Mouse (Mus musculus): ENCODE data around the gene Tent5b.

Tent5b gene

GRCm38 (mm10) chr4:133471135-133471821, 8.7 kb upstream of the Tent5b start:
- DNase-seq (ENCODE audit: low read depth, low spot score) = no peak

DNA sequence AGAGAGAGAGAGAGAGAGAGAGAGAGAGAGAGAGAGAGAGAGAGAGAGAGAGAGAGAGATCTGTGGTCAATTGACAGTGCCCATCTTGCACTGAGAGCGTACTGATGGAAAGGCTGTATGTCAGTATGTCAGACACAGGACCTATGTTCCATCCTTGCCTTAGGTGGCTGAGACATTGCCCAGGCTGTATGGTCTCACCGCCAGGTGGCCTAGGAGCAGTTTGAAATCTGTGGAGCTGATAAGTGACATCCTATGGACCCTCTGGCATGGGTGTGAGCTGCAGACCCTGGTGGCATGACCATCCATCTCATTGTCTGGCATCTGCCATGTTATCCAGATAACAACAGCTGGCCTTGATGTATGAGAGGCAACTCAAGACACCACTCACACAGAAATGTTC, 6.1 kb upstream of the Tent5b start:
- no peak for DNase-seq (ENCODE audit: low read depth, low spot score)

GRCm38 (mm10) chr4:133480185-133480537, 229 bp downstream of the Tent5b start:
- no peak for DNase-seq (ENCODE audit: low read depth, low spot score)

- DNase-seq (ENCODE audit: low read depth, low spot score) = no peak
Measured at GRCm38 (mm10) chr4:133480754-133481153, 822 bp downstream of the Tent5b start.

DNA sequence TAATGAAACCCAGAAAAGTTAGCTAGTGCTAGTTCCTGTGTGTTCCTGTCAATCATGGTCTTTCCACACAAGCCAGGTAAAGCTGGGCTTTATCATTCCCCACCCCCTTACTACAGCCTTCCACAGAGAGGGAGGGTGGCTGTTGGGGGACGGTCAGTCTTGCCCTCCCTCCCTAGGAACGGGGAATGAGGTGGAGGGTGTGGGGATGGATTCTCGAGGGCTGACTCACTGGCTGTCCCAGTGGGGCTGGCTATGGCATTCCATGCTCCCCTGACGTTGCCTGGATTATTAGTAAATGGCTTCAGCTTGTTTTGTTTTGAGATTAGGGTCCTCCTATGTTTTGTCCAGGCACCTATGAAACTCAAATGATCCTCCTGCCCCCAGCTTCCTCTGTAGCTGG, 1.6 kb downstream of the Tent5b start:
- DNase-seq (ENCODE audit: low read depth, low spot score) = no peak

DNA sequence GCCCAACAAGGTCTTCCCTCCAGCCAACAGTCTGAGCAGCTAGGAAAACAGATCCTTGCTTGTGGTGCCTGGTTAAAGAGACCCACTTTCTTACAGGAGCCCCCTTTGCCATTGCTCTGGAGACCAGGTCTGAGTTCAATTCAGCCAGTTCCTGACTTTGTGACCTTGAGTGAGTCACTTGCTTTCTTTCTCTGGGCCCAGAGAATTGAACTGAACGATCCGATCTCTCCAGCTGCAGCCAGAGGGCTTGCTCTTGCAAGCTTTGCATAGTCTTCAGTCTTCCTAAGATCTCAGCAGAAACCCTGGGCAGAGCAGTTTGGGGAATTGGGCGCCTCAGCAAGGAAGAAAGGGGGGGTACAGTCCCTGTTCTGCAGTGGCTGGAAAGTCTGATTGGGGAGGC, 2.5 kb downstream of the Tent5b start:
- no peak for DNase-seq (ENCODE audit: low read depth, low spot score)

- DNase-seq (ENCODE audit: low read depth, low spot score) = no peak
Measured at GRCm38 (mm10) chr4:133484266-133485025, 4.5 kb downstream of the Tent5b start.

DNA sequence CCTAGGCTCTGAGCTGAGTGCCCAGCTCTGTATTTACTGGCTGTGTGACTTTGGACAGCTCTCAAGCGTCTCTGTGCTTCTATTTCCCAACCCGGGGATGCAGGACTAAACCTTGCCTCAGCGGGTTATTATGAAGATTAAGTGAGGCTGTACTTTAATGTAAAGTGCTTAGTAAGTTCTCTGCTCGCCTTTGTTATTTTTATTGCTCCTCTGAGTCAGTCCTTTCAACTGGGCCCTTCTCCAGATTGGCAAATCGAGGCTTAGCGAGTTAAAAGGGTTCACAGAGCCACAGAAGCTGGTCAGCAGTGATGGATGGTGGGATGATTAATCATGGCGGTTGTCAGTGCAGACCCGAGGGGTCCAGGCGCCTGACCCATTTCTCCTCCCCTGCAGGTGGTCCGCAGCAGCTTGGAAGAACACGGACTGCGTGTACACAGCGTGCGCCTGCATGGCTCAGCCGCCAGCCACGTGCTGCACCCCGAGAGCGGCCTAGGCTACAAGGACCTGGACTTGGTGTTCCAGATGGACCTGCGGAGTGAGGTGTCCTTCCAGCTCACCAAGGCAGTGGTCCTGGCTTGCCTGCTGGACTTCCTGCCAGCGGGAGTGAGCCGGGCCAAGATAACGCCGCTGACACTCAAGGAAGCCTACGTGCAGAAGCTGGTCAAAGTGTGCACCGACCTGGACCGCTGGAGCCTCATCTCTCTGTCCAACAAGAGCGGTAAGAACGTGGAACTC, 5.9 kb downstream of the Tent5b start:
- no peak for DNase-seq (ENCODE audit: low read depth, low spot score)

DNA sequence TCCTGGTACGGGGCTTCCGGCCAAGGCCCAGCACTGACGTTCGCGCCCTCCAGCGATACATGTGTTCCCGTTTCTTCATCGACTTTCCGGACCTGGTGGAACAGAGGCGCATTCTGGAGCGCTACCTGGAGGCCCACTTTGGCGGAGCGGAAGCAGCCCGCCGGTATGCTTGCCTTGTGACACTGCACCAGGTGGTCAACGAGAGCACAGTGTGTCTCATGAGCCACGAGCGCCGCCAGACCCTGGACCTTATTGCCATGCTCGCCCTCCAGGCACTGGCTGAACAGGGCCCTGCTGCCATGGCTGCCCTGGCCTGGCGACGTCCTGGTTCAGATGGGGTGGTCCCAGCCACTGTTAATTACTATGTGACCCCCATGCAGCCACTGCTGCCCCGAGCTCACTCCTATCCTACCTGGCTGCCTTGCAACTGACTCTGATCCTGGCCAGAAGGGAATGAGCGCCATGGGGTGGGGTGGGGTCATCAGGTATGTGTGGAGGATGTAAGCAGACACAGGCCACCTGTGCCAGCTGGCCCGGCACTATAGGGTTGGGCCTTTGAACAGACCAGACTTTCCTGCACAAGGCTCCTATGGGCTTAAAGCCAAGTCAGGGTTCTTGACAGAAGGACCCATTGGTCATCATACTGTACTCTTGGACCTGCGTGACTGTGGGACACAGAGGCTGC, 6.9 kb downstream of the Tent5b start:
- no peak for DNase-seq (ENCODE audit: low read depth, low spot score)

- no peak for DNase-seq (ENCODE audit: low read depth, low spot score)
Measured at GRCm38 (mm10) chr4:133488619-133489392, 8.9 kb downstream of the Tent5b start.

DNA sequence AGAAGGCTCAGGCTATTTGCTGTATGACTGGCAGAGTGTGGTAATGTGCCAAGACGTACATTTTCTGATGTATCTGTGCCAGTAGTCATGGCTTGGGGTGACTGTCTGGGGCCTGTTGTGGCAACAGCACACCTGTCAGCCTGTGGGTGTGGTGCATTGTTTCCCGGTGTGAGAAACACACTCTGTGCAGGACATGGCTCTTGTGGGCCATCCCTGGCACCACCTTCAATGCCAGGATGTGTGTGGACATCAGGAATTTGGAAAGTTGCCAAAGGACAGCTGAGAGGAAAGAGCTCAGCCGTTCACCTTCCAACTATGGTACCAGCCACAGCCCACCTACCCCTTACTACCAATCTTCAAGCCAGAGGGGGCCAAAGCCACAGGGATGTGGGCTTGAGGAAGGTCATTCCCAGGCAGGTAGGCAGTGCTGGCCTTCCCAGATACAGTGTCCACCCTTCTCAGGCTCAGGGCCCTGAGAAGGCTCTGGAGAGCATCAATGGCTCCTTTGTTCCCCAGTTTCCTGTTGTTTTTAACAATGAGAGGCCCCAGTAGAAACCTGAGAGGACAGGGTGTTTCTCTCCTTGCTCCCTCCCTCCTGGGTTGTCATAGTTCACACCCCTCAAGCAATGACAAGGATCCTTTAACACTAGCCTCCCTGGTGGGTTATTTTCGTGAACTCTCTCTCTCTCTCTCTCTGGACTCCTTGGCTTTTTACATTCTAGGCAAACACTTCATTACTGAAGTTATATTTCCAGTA, 9.7 kb downstream of the Tent5b start:
- peak; percentile 51 for DNase-seq (ENCODE audit: low read depth, low spot score)

DNA sequence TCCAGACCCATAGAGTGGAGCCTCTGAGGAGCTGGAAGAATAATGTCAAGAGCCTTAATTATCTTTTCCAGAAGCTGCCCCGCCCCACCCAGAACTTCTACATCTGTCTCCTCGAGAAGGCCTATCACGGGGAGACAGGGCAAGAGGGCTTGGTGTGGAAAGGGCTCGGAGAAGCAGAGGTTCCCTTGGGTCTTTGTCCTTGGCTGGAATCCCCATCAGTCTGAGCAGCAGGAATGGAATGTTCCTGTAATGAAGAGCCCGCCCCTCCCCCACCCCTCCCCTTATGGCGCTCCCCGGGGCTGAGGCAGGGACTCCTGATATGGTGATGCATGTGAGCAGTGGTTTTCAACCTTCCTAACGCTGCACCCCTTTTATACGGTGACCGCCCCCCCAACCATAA, 11.9 kb downstream of the Tent5b start:
- no peak for DNase-seq (ENCODE audit: low read depth, low spot score)

DNA sequence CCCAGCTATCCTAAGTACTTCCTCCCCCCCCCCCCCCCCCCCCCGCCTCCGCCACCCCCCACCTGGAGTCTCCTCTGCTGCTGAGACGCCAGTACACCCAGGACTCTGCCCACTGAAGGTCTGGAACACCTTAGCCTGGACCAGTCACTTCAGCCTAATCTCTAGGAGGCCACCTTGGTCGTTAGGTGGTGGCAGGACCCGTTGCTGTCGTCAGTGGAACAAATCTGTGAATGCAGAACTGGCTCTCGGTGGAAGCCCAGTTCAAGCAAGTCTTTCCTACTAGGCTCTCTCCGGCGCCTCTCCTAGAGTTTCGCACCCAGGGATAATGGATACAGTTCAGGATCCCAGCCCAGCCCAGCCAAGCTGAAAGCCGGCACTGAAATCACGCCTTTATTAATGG, 14.0 kb downstream of the Tent5b start:
- no peak for DNase-seq (ENCODE audit: low read depth, low spot score)

DNA sequence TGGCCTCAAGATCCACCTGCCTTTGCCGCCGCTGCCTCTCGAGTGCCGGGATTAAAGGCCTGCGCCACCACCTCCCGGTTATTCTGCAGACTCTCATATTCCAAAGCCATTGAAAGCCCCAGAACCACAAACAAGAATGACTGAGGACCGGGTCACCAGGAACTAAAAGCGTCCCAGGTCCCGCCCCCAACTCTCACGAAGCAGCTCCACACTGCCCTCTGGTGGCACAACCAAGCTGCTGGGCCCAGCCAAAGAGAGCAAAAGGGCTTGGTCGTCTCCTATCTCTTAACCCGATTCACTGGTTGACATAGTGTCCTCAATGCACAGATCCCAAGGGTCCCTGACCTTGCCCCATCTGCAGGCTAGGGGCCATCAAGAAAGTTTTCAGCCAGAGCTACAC, 14.5 kb downstream of the Tent5b start:
- DNase-seq (ENCODE audit: low read depth, low spot score) = peak; percentile 89

DNA sequence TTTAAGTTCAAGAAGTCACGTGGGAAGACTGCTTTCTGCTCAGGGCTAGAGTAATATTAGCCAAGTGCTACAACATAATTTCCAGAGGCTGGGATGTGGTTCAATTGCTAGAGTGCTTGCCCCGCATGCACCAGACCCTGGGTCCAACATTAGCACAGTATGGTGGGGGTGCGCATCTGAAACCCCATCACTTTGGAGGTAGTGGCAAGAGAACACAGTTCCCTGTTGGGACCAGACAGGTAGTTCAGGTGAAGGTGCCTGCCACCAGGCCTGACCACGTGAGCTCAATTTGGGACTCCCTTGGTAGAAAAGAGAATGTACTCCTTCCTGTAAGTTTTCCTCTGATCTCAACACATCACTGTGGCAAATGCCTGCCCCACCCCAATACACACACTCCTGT, 14.9 kb downstream of the Tent5b start:
- DNase-seq (ENCODE audit: low read depth, low spot score) = no peak

- no peak for DNase-seq (ENCODE audit: low read depth, low spot score)
Measured at GRCm38 (mm10) chr4:133495711-133496110, 15.8 kb downstream of the Tent5b start.

DNA sequence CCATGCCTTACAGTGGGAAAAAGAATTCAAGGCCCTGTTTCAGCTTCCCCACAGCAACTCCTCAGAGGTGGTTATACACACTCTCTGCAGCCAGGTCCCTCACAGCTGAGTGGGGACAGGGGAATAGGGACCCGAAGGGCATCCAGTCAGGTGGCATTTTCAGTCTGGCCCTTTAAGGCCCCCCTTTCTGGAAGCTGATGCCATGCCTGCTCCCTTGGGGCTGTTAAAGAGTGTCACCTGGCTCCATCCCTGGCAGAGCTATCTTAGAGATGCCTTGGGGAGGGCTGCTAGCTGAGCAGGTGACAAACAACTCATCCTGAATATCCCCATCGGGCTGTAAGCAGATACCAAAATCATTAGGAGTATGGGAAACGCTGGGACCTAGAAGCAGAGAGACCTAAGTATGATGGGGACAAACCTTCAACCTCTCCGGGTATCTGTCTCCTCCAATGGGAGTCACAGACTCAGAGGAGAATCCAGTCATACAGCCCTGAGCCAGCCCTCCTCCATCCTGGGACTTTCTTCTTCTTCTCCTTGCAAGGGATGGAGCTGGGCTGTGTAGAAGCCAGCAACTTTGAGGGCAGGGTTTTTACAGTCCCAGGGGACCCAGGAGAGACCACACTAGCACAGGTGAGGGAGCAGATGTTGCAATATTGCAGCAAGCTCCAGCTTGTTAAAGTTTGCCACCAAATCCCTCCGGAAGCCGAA, 17.0 kb downstream of the Tent5b start:
- DNase-seq (ENCODE audit: low read depth, low spot score) = no peak

- DNase-seq (ENCODE audit: low read depth, low spot score) = peak; percentile 47
Measured at GRCm38 (mm10) chr4:133497461-133498159, 17.7 kb downstream of the Tent5b start.

DNA sequence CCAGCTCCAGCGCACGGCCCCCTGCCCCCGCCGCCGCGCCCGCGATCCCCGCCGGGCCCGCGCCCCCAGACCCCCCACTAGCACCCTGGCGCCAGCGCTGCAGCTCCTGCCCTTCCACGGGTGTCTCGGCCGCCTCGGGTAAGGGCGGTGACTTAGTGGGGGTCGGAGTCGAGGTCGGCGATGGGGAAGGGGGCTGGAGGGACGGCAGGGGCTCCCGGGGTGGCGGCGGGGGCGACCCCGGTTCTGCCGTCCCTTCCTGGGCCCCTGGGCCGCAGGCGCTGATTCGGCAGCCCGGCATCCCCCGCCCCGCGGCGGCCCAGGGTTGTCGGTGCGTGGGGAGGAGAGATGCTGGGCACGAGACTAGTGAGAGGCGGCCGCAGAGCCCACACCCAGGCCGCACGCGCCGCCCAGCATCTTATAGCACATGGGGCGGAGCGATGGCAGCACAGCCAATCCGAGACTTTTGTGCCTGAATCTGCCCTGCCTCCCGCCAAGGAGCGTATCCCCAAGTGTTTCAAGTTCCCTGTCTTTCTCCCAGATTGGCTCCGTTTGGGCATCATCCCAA, 18.3 kb downstream of the Tent5b start, which contains the start of gene Trnp1:
Gene Trnp1 (minus strand): TSS at position 391 of the 565 bp plus-strand sequence.
- peak; percentile 83 for DNase-seq (ENCODE audit: low read depth, low spot score)
